Mouse (Mus musculus): ENCODE data around the gene Il17rb. TPM values are rescaled to one million over a fixed set of nuclear protein-coding genes. Genes with fewer than 3 reads are reported as not detected.

Gene Il17rb
- total RNA-seq, 2 experiments from 2014 or later = not detected

- no peak for ATAC-seq (replicated peaks; ENCODE audit: low FRiP score, low TSS enrichment, poor library complexity, severe bottlenecking)
These were observed 31.8 kb downstream of the Il17rb start for GRCm38 (mm10) chr14:29976927-29977326.

- ATAC-seq (replicated peaks; ENCODE audit: low FRiP score, low TSS enrichment, poor library complexity, severe bottlenecking) = no peak
These were observed 36.7 kb downstream of the Il17rb start for GRCm38 (mm10) chr14:29971993-29972392.

DNA sequence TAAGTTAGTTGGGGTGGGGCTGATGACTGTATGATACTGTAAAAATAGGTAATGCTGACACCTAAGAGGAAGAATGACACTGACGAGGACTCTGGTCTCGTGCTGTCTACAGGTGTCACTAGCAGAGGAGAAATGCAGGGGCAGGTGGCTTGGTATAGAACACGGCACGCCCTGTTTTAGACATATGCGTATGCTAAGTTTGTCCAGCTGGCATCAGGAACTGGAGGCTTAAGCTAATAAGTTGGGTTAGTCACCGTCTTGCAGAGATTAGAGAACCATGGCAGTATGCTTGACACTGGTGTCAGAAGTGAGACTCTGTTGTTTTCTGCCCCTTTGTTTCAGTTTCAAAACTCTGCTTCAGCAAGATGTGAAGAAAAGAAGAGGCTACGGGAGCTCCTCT lies 37.2 kb downstream of the Il17rb start:
- ATAC-seq (replicated peaks; ENCODE audit: low FRiP score, low TSS enrichment, poor library complexity, severe bottlenecking) = no peak

GRCm38 (mm10) chr14:29968075-29968821 lies 40.4 kb downstream of the Il17rb start, which contains the start of gene Selenok:
Gene Selenok (plus strand): TSS chr14:29968308.
- ATAC-seq (replicated peaks; ENCODE audit: low FRiP score, low TSS enrichment, poor library complexity, severe bottlenecking) = peak; percentile 100

GRCm38 (mm10) chr14:29967611-29968010 lies 41.1 kb downstream of the Il17rb start:
- no peak for ATAC-seq (replicated peaks; ENCODE audit: low FRiP score, low TSS enrichment, poor library complexity, severe bottlenecking)

DNA sequence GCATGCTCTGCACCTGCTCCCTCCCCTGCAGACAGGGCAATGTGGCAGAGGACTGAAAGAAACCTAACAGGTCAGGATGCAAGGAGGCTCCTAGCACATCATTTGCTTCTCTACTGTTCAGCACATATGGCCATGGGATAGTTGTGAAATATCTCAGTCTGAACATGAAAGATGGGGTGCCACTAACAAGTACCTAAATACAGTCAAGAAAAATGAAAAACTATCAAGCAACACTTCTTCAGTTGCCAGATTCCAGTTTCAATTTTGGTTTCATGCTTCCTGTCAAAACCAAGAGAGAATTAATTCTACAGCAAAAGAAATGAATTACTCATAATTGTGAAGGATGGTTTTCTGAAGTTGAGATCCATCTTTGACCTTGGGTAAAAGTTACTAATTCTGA lies 51.3 kb downstream of the Il17rb start:
- ATAC-seq (replicated peaks; ENCODE audit: low FRiP score, low TSS enrichment, poor library complexity, severe bottlenecking) = no peak

DNA sequence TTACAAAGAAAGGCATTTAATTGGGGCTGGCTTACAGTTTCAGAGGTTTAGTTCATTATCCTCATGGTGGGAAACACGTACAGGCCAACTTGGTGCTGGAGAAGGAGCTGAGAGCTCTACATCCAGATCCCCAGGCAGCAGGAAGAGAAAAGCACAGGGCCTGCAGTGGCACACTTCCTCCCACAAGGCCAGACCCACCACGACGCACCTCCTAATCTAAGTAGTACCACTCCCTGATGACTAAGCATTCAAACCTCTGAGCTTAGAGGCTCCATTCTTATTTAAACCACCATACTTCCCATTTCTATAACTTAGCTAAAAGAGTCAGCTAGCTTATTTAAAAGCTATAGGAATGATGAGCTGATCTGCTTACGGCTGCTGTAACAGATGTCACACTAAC lies 57.9 kb downstream of the Il17rb start:
- ATAC-seq (replicated peaks; ENCODE audit: low FRiP score, low TSS enrichment, poor library complexity, severe bottlenecking) = no peak

DNA sequence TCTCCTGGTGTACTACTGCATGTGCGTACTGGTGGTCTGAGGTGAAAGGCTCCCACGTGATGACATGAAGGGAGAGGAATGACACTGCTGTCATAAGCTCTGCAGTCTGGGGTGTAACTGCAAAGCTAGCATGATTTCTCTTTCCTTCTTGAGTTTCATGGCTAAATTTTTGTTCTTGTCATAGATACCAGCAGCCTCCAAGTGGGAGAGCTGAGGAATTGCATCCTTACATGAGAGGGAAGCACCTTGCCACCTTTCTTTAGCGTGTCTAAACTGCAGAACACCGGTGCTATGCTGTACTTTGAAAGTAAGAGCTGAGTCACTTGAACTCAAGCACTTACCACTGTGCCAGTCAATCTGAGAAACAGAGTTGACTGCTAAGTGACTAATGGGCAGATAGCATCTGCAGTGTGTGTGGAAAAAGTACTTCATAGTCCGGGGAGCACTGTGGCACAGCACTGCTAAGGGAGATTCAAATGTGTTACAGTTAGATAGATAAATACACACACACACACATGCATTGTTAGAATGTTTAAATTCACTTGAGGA lies 61.9 kb downstream of the Il17rb start:
- ATAC-seq (replicated peaks; ENCODE audit: low FRiP score, low TSS enrichment, poor library complexity, severe bottlenecking) = no peak

Other genes with a start within 250 kb of the Il17rb start
- 42.7 and 60.3 TPM in 2 replicates for gene Selenok, start 40.6 kb downstream of the Il17rb start, total RNA-seq (2014; fragmentation: Nextera tagmentation)
- 101 and 175 TPM in 2 replicates for gene Selenok, start 40.6 kb downstream of the Il17rb start, total RNA-seq (2017)
- 29.2 and 29.7 TPM in 2 replicates for gene Actr8, start 30.6 kb downstream of the Il17rb start, total RNA-seq (2014; fragmentation: Nextera tagmentation)
- 24.0 and 54.9 TPM in 2 replicates for gene Actr8, start 30.6 kb downstream of the Il17rb start, total RNA-seq (2017)
- gene Chdh, start 127 bp upstream of the Il17rb start, total RNA-seq (2014; fragmentation: Nextera tagmentation) = 0.11 and 0.84 TPM in 2 replicates
- 0.14 and 1.0 TPM in 2 replicates for gene Chdh, start 127 bp upstream of the Il17rb start, total RNA-seq (2017)

Data from megakaryocyte-erythroid progenitor cell, adult 5-6 weeks (primary cell).